Mouse (Mus musculus) urinary bladder, postnatal 4 days (tissue): ENCODE measurements around the gene Dhrs1.

ENCODE experiments used
- DNase-seq, 2 experiments: peaks; one replicate each; pipeline ENCODE4 v3.0.0; 2021 to 2022; ENCODE audit warnings: low spot score in 2 of 2

Gene Dhrs1

GRCm38 (mm10) chr14:55745180-55745860 is at the start of gene Dhrs1, which contains the start of gene Nop9:
Gene Dhrs1 (minus strand): TSS chr14:55745690.
Gene Nop9 (plus strand): TSS chr14:55745693.
- DNase-seq: peak; percentile 85 to 90

DNA sequence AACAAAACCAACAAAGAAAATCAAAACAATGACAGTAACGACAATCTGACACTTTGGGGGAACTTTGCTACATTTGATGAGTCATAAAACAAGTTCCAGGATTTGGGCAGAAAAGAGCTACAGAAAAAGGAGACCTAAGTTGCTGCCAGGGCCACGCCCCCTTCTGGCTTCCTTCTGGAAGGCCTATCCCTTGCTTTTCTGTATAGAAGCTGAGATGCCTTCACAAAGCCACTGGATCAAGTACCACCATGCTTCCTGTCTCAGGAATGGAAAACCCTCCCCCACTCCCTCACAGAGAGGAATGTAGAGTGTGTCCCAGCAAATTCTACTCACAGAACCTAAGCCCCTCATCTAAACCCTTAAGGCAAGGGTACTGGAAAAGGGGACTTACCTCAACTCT is 48.5 kb upstream of the Dhrs1 start:
- peak; percentile 11 to 53 for DNase-seq

DNA sequence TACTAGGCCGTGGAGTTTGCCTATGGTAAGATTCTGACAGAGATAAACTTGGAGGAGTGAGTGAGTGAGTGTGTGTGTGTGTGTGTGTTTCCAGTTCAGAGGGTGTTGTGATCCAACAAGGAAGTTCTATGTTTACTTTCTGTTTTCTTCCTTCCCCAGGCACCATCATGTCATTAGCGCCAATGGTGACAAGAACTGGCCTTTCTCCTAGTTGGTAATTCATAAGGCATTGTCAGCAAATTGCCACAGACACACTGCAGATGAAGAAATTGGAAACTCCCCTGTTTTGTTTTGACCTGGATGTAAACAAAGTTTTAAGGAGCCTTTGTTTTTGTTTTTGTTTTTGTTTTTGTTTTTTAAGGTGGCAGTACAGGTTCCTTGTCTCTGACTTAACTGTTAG is 48.0 kb upstream of the Dhrs1 start:
- no peak for DNase-seq

DNA sequence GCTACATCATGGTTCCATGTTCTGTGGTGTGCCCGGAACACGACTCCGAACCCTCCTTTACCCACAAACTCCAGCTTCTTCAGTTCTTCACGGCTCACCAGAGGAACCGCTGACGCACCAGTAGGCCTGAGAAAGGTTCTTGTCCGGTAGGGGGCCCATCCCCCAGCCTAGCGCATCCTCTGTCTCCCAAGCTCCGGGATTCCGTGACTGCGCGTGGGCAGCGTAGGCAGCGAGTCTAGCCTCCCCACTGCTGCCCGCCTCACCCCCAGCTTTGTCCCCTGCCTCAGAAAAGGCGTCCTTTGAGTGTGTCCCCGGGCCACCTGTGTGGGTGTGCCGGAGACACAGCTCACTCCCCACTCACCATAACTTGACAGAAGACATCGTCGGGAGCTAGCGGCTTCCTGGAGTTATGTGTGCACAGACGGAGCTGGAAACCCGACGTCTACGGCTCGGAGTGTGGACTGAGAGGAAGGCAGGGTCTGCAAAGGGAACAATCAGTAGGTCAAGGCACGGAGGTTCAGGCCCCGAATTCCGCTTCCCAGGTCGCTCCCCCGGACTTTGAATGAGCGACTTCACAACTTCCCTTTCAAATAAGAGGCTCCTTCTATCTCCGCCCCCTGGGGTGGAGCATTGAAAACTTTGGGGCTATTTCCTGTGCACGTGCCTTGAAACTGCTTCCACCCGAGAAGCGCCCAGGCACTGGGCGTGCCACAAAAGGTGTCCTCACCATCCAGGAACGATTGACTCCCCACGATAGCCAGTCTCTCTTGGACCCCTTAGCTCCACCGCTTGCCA is 43.0 kb upstream of the Dhrs1 start, which contains the start of gene Ripk3:
TSS of gene Ripk3 (minus strand) at position 610 of the 795 bp plus-strand sequence.
- DNase-seq: peak in 1 of 2 experiments; percentile 59

DNA sequence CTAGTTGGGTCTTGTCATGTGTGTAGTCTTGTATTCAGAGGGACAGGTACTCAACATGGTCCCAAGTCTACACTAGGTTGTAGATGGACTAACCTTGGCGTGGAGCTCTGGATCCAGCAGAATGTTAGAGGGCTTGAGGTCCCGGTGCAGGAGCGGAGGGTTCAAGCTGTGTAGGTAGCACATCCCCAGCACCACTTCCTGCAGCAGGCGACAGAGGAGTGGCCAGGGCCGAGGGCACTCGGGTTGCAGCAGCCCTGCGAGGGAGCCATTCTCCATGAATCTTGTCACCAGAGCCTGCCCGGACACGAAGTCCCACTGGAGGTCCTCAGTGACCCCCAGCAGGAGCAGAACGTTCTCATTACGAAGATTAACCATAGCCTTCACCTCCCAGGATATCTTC is 42.2 kb upstream of the Dhrs1 start:
- DNase-seq: peak in 1 of 2 experiments; percentile 47

GRCm38 (mm10) chr14:55785195-55785594 is 39.7 kb upstream of the Dhrs1 start:
- DNase-seq: peak; percentile 16 to 55

GRCm38 (mm10) chr14:55783958-55784235 is 38.4 kb upstream of the Dhrs1 start, which contains the start of gene Adcy4:
Gene Adcy4 (minus strand): TSS chr14:55784095.
- DNase-seq: peak; percentile 16 to 59

- peak; percentile 19 to 58 for DNase-seq
Observed at GRCm38 (mm10) chr14:55783171-55783957, 37.9 kb upstream of the Dhrs1 start.

- peak; percentile 16 to 43 for DNase-seq
Observed at GRCm38 (mm10) chr14:55782361-55782960, 37.0 kb upstream of the Dhrs1 start.

- peak; percentile 33 to 63 for DNase-seq
Observed at GRCm38 (mm10) chr14:55781310-55781709, 35.8 kb upstream of the Dhrs1 start.

DNA sequence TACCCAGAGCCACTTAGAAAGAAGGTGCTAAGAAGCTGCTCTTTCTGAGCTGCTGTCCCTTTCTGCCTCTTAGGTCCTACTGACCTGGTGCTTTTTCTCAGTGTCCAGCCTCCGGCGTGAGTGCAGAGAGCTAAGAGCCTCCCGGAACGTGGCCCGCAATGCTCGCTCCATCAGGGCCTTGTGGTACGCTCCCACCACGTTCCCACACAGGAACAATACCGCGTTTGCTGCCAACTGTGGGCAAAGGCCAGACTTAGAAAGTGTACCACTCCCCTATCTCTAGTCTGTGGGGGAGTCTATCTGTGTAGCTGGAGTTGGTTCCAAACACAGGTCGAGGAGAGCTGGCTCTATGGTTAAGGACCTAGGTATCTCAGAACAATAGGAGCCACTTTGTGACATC is 35.2 kb upstream of the Dhrs1 start:
- peak; percentile 15 to 52 for DNase-seq

DNA sequence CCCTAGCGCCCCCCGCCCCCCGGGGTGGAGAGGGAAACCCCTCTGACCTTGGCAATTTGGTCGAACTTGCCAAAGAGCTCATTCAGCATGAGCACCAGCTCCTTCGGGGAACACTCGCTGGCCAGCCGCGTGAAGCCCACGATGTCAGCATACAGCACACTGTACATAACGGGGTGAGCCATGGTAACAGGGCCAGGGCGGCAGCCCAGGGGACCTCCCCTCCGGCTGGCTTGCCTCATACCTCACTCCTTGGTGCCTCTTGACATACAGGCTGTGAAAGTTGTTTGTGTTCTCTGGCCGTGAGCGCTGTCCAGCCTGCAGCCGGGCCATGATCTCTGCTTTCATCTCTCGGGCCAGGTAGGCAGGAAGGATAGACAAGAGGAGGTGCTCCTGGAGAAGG is 34.2 kb upstream of the Dhrs1 start:
- peak; percentile 14 to 57 for DNase-seq

DNA sequence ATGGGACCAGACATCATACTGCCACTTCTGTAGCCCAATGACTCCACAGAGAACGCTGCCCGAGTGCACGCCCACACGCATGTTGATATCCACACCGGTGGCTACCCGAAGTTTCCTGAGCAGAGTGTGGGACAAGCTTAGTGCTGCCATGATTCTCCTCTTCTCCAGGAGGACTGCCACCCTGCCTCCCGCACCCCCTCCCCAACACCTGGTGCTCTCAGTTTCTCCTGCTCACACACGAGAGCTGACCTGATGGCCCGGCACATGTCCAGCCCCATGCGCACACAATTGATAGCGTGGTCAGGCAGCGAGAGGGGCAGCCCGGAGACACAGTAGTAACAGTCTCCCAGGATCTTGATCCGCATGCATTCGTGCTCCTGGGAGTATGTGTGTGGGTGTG is 33.2 kb upstream of the Dhrs1 start:
- DNase-seq: peak; percentile 12 to 58

DNA sequence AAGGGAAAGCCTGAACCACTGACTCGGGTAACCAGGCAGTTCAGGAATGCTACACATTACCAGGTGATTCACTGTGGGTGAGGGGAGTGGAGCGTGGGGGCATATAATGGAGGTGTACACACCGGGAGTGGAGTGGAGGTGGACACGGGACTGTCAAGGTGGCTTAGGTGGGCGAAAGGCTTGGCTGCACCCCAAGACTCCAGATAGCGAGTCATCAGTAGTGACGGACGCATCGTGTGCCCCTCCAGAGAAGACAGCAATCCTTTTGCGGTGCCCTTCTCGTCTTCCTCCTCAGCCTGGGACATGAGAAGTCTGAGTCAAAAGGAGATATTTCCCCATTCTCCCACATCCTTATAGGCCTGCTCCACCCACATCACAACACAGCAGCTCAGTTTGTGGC is 32.3 kb upstream of the Dhrs1 start:
- peak in 1 of 2 experiments; percentile 55 for DNase-seq

- DNase-seq: no peak
Observed at GRCm38 (mm10) chr14:55777176-55777575, 31.7 kb upstream of the Dhrs1 start.

DNA sequence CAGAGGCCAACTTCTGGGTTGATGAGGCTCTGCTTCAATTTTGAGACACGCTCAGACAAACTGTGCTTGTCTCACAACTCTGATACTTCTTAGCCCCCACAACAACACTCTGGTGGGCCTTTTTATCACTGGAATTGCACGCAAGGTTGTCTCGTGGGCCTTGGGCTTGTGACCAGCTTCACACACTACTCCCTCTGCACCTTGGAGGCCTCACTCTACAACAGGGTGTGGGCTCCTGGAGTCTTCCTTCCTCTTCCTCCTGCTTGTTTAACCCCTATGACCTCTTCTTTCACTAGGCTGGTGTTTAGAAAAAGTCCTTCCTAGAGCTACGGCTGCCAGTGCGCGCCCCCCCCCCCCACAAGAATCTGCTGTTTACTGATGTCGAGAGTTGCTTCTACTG is 31.2 kb upstream of the Dhrs1 start:
- DNase-seq: no peak

- DNase-seq: no peak
Observed at GRCm38 (mm10) chr14:55769087-55769703, 23.7 kb upstream of the Dhrs1 start.

GRCm38 (mm10) chr14:55768555-55768954 is 23.1 kb upstream of the Dhrs1 start:
- DNase-seq: no peak

DNA sequence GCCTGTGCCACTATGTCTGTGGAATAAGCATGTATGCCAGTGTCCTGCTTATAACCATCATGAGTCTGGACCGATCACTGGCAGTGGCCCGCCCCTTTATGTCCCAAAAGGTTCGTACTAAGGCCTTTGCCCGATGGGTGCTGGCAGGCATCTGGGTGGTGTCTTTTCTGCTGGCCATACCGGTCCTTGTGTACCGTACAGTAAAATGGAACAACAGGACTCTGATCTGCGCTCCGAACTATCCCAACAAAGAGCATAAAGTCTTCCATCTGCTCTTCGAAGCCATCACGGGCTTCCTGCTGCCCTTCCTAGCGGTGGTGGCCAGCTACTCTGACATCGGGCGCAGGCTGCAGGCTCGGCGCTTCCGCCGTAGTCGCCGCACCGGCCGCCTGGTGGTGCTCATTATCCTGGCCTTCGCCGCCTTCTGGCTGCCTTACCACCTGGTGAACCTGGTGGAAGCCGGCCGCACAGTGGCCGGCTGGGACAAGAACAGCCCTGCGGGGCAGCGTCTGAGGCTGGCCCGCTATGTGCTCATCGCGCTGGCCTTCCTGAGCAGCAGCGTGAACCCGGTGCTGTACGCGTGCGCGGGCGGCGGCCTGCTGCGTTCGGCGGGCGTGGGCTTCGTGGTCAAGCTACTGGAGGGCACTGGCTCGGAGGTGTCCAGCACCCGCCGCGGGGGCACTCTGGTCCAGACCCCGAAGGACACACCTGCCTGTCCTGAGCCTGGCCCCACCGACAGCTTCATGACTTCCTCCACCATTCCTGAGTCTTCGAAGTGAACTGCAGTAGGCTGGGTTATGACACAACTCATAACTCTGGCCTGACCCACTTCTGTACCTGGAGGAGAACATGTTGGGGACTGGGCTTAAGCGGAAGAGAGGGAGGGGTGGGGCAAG is 22.3 kb upstream of the Dhrs1 start:
- peak in 1 of 2 experiments; percentile 47 for DNase-seq

DNA sequence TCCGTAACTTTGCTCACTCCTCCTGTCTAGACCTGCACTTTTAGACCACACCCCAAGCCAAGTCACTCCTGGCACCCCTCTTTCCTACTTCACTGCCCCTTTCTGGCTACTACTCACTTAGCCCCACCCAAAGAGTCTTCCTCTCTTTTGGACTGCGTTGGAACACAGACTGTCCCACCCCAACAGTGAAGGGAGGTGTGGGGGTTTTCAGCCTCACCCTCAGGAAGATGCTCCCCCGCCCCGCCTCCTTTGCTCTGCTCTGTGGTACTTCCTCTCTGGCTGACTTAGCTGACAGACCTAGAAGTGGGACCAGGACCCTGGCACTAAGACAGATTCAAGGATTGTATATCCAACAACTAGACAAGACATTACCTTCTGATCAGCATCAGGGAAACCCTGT is 20.2 kb upstream of the Dhrs1 start, which contains the start of gene Ltb4r1:
TSS of gene Ltb4r1 (plus strand) at position 267 of the 400 bp plus-strand sequence.
- DNase-seq: no peak
